Mouse (Mus musculus) MEL (cell line): ENCODE data around the gene Paqr4. TPM values are rescaled to one million over a fixed set of nuclear protein-coding genes. Genes with fewer than 3 reads are reported as not detected.

ENCODE experiments used
- DNase-seq: peaks from one replicate; pipeline ENCODE4 v3.0.0; 2011; ENCODE audit warnings: low read depth, low spot score
- H3K27ac ChIP-seq: 2 replicates; pipeline ENCODE4 v1.5.1; 2012; ENCODE audit warnings: low read depth, mild to moderate bottlenecking, control low read depth, low read length, moderate library complexity; ENCODE audit not compliant: control insufficient read depth
- H3K27me3 ChIP-seq, 2 experiments: fragments of 150-350 bp in 1 of 2; sonication (generic) in 1 of 2; 2 replicates each; pipeline ENCODE4 v1.6.1; 2012; ENCODE audit warnings: low read length in 2 of 2, mild to moderate bottlenecking in 2 of 2, improper control_type of control experiment in 1 of 2, moderate library complexity in 1 of 2; ENCODE audit not compliant: insufficient read depth in 2 of 2, control insufficient read depth in 1 of 2
- H3K36me3 ChIP-seq, 2 experiments: 2 replicates each; pipeline ENCODE4 v1.6.1; 2012 to 2014; ENCODE audit warnings: low read length in 2 of 2, improper control_type of control experiment in 1 of 2, inconsistent platforms in 1 of 2, mild to moderate bottlenecking in 1 of 2; ENCODE audit not compliant: insufficient read depth in 2 of 2, control insufficient read depth in 1 of 2
- H3K4me1 ChIP-seq, 2 experiments: fragments of 150-350 bp in 1 of 2; sonication (generic) in 1 of 2; 2 replicates each; pipeline ENCODE4 v1.6.1; 2012; ENCODE audit warnings: low read length in 2 of 2, improper control_type of control experiment in 1 of 2, mild to moderate bottlenecking in 1 of 2; ENCODE audit not compliant: insufficient read depth in 2 of 2, control insufficient read depth in 1 of 2
- H3K4me3 ChIP-seq, 2 experiments: fragments of 150-350 bp in 1 of 2; sonication (generic) in 1 of 2; 2 replicates each; pipeline ENCODE4 v1.5.1; 2012; ENCODE audit warnings: low read depth in 2 of 2, low read length in 2 of 2, mild to moderate bottlenecking in 2 of 2, moderate library complexity in 2 of 2, control low read depth in 1 of 2, improper control_type of control experiment in 1 of 2; ENCODE audit not compliant: control insufficient read depth in 1 of 2, insufficient read depth in 1 of 2
- H3K79me2 ChIP-seq: 2 replicates; pipeline ENCODE4 v1.6.1; 2012; ENCODE audit warnings: mild to moderate bottlenecking, low read length, moderate library complexity; ENCODE audit not compliant: control insufficient read depth, poor library complexity, insufficient read depth
- H3K9ac ChIP-seq: 2 replicates; pipeline ENCODE4 v1.6.1; 2012; ENCODE audit warnings: low read depth, mild to moderate bottlenecking, control low read depth, low read length, moderate library complexity; ENCODE audit not compliant: control insufficient read depth, poor library complexity, severe bottlenecking
- H3K9me3 ChIP-seq: fragments of 150-350 bp; sonication (generic); replicated peaks from 2 replicates; pipeline ENCODE4 v1.6.1; 2012; ENCODE audit warnings: mild to moderate bottlenecking, low read length, improper control_type of control experiment, moderate library complexity; ENCODE audit not compliant: insufficient read depth
- E2F4 ChIP-seq: IDR thresholded peaks from 2 replicates; pipeline ENCODE4 v1.6.1; 2011; ENCODE audit warnings: low read depth, low read length, improper control_type of control experiment, borderline replicate concordance
- EP300 ChIP-seq, 2 experiments: IDR thresholded peaks; 2 replicates each; pipeline ENCODE4 v1.6.1; 2011; ENCODE audit warnings: improper control_type of control experiment in 2 of 2, low read length in 2 of 2, low read depth in 1 of 2, mild to moderate bottlenecking in 1 of 2
- GABPA ChIP-seq: IDR thresholded peaks from 2 replicates; pipeline ENCODE4 v1.6.1; 2012; ENCODE audit warnings: low read depth, mild to moderate bottlenecking, inconsistent platforms, low read length, improper control_type of control experiment, moderate library complexity
- GATA1 ChIP-seq: IDR thresholded peaks from 2 replicates; pipeline ENCODE4 v1.6.1; 2011; ENCODE audit warnings: low read depth, low read length, improper control_type of control experiment
- HCFC1 ChIP-seq: IDR thresholded peaks from 2 replicates; pipeline ENCODE4 v1.6.1; 2012; ENCODE audit warnings: low read depth, mild to moderate bottlenecking, inconsistent platforms, low read length, improper control_type of control experiment, moderate library complexity
- KAT2A ChIP-seq: conservative IDR thresholded peaks from 2 replicates; pipeline ENCODE4 v1.6.1; 2012; ENCODE audit warnings: low read depth, low read length, improper control_type of control experiment, inconsistent platforms
- MAFK ChIP-seq: IDR thresholded peaks from 2 replicates; pipeline ENCODE4 v1.6.1; 2011; ENCODE audit warnings: low read depth, mild to moderate bottlenecking, low read length, improper control_type of control experiment, borderline replicate concordance
- MAZ ChIP-seq: IDR thresholded peaks from 2 replicates; pipeline ENCODE4 v1.6.1; 2012; ENCODE audit warnings: low read depth, mild to moderate bottlenecking, inconsistent platforms, low read length, improper control_type of control experiment
- NRF1 ChIP-seq: IDR thresholded peaks from 2 replicates; pipeline ENCODE4 v1.6.1; 2014; ENCODE audit warnings: low read depth, mild to moderate bottlenecking, inconsistent platforms, low read length, improper control_type of control experiment, moderate library complexity; ENCODE audit not compliant: poor library complexity, insufficient read depth, severe bottlenecking
- POLR2A ChIP-seq, 2 experiments: IDR thresholded peaks; 2 replicates each; pipeline ENCODE4 v1.6.1; 2011 to 2012; ENCODE audit warnings: low read length in 2 of 2, mild to moderate bottlenecking in 2 of 2, control low read depth in 1 of 2, improper control_type of control experiment in 1 of 2, low read depth in 1 of 2, moderate library complexity in 1 of 2; ENCODE audit not compliant: control insufficient read depth in 1 of 2, insufficient read depth in 1 of 2, poor library complexity in 1 of 2
- TAL1 ChIP-seq: IDR thresholded peaks from 2 replicates; pipeline ENCODE4 v1.6.1; 2012; ENCODE audit warnings: mild to moderate bottlenecking, inconsistent platforms, low read length, moderate library complexity, mixed read lengths
- USF1 ChIP-seq: IDR thresholded peaks from 2 replicates; pipeline ENCODE4 v1.6.1; 2014; ENCODE audit warnings: low read depth, mild to moderate bottlenecking, inconsistent platforms, low read length, improper control_type of control experiment, moderate library complexity
- ZKSCAN1 ChIP-seq: IDR thresholded peaks from 2 replicates; pipeline ENCODE4 v1.6.1; 2012; ENCODE audit warnings: low read depth, mild to moderate bottlenecking, inconsistent platforms, low read length, improper control_type of control experiment, moderate library complexity
- ZMIZ1 ChIP-seq: IDR thresholded peaks from 2 replicates; pipeline ENCODE4 v1.6.1; 2012; ENCODE audit warnings: low read depth, mild to moderate bottlenecking, inconsistent platforms, low read length, improper control_type of control experiment, moderate library complexity
- ZNF384 ChIP-seq: IDR thresholded peaks from 2 replicates; pipeline ENCODE4 v1.6.1; 2012; ENCODE audit warnings: low read depth, mild to moderate bottlenecking, inconsistent platforms, low read length, improper control_type of control experiment
- polyA plus RNA-seq, 2 experiments: library from polyadenylated mRNA; stranded (reverse) in 1 of 2; unstranded in 1 of 2; fragments of >175 nt in 1 of 2; fragments of >200 nt in 1 of 2; gene quantifications; 2 replicates each; pipeline versions ENCODE4 v1.2.1 to v1.2.4; 2012; ENCODE audit warnings: low replicate concordance in 2 of 2, low read depth in 1 of 2; ENCODE audit not compliant: insufficient read length in 2 of 2, insufficient read depth in 1 of 2, missing spikeins in 1 of 2
- total RNA-seq: library from RNA; depleted of rRNA; stranded (reverse); fragments of 300-350 nt; gene quantifications from 2 replicates; pipeline ENCODE4 v1.2.3, GENCODE M21; 2012

The Paqr4 gene
- total and polyA plus RNA-seq, 3 experiments: 6.5 to 10.7 TPM; not detected in 1

- Histone ChIP-seq H3K27ac (no peak overlapping the region), H3K27me3 (no peaks in the 10 kb centered on the region; a peak in 1 of 4 replicates), H3K9ac (peak overlapping the region; percentile 39), H3K4me1 (peaks cover 0 to 6% of the 10 kb centered on the region in 2 experiments; a peak in 2 of 4 replicates), H3K4me3 (peak overlapping the region; percentile 10 to 42; a peak in 3 of 4 replicates), H3K9me3 (no peaks in the 10 kb centered on the region), H3K79me2 (no peaks in the 10 kb centered on the region), H3K36me3 (peaks cover 0 to 4% of the 10 kb centered on the region in 2 experiments; a peak in 2 of 4 replicates)
- DNase-seq: no peak
- TF ChIP-seq ZNF384 (no peak), ZMIZ1 (no peak), E2F4 (no peak), MAZ (no peak), POLR2A (IDR thresholded peaks at IDR 0.05; ENCODE audit: control insufficient read depth in 1 of 2, insufficient read depth in 1 of 2, low read depth in 1 of 2, low read length in 2 of 2, poor library complexity in 1 of 2) (no peak), KAT2A (no peak), USF1 (no peak), EP300 (IDR thresholded peaks at IDR 0.05; ENCODE audit: low read depth in 1 of 2, low read length in 2 of 2) (no peak), MAFK (no peak), GATA1 (no peak), GABPA (no peak), HCFC1 (no peak), TAL1 (no peak), ZKSCAN1 (no peak)
Measured at GRCm38 (mm10) chr17:23786510-23786931, 45.9 kb upstream of the Paqr4 start.

GRCm38 (mm10) chr17:23785561-23786471 is 45.1 kb upstream of the Paqr4 start, which contains the start of gene Flywch2:
Gene Flywch2, minus strand, starts transcription at chr17:23786081.
- H3K4me1 ChIP-seq: peaks cover 0 to 6% of the 10 kb centered on the region in 2 experiments; a peak in 2 of 4 replicates
- no peak for TF ChIP-seq MAZ
- peak in 1 of 2 experiments; percentile 23; a peak in 1 of 4 replicates for TF ChIP-seq POLR2A (IDR thresholded peaks at IDR 0.05; ENCODE audit: control insufficient read depth in 1 of 2, insufficient read depth in 1 of 2, low read depth in 1 of 2, low read length in 2 of 2, poor library complexity in 1 of 2)
- TF ChIP-seq HCFC1: 0 out of 2 replicates have a peak, but pooled peaks have one; percentile 38
- peak; percentile 71 for TF ChIP-seq NRF1
- TF ChIP-seq, all 39 proteins: peak for 3
- Histone ChIP-seq H3K36me3 (peaks cover 0 to 4% of the 10 kb centered on the region in 2 experiments; a peak in 2 of 4 replicates), H3K9ac (peak within 1 kb of the TSS; percentile 48), H3K27ac (no peak within 1 kb of the TSS), H3K79me2 (no peaks in the 10 kb centered on the region), H3K4me3 (peak within 1 kb of the TSS; percentile 10 to 42; a peak in 3 of 4 replicates), H3K27me3 (no peaks in the 10 kb centered on the region; a peak in 1 of 4 replicates), H3K9me3 (no peaks in the 10 kb centered on the region)
- peak; percentile 74 for DNase-seq
